1 mouse cellular context compared by ENCODE assay signal in genomic region chr7:51892224-51892965, GRCm38 (mm10).
A peak's percentile ranks its signal among the peaks of the same experiment; 100 is the strongest.
TF ChIP-seq lines count a peak whose summit lies in the region.

No protein-coding gene starts in this region.

TF ChIP-seq in CH12.LX, 34 proteins besides CTCF, POLR2A, EP300 and RAD21 (continued from another document):
- TF ChIP-seq BHLHE40 (IDR thresholded peaks at IDR 0.05; ENCODE audit: low read depth, low read length) (no peak), MAX (IDR thresholded peaks at IDR 0.05; ENCODE audit: low read length) (no peak), RCOR1 (conservative IDR thresholded peaks at IDR 0.05; ENCODE audit: low read depth, low read length) (no peak), CHD1 (IDR thresholded peaks at IDR 0.05; ENCODE audit: low read depth, low read length) (no peak), HCFC1 (IDR thresholded peaks at IDR 0.05; ENCODE audit: low read depth, low read length) (no peak), USF2 (conservative IDR thresholded peaks at IDR 0.05; ENCODE audit: low read depth, low read length) (no peak), JUN (IDR thresholded peaks at IDR 0.05; ENCODE audit: insufficient read depth, low read depth, low read length) (peak; percentile 82), E2F4 (IDR thresholded peaks at IDR 0.05; ENCODE audit: insufficient replicate concordance, low read depth, low read length) (no peak), MEF2A (IDR thresholded peaks at IDR 0.05; ENCODE audit: borderline replicate concordance, low read depth, low read length) (no peak), MAZ (IDR thresholded peaks at IDR 0.05; ENCODE audit: low read depth, low read length) (no peak), USF1 (IDR thresholded peaks at IDR 0.05; ENCODE audit: low read depth, low read length) (no peak), NRF1 (IDR thresholded peaks at IDR 0.05; ENCODE audit: low read depth, low read length) (no peak), KAT2A (IDR thresholded peaks at IDR 0.05; ENCODE audit: insufficient replicate concordance, low read length) (no peak), CHD2 (IDR thresholded peaks at IDR 0.05; ENCODE audit: low read length) (no peak), ZC3H11A (IDR thresholded peaks at IDR 0.05; ENCODE audit: low read depth, low read length) (no peak), MXI1 (IDR thresholded peaks at IDR 0.05; ENCODE audit: low read depth, low read length) (no peak), IRF4 (IDR thresholded peaks at IDR 0.05; ENCODE audit: low read depth, low read length) (peak; percentile 81), ETS1 (conservative IDR thresholded peaks at IDR 0.05; ENCODE audit: low read depth, low read length) (peak; percentile 47; the same call in 1 of the 2 replicates), GABPA (IDR thresholded peaks at IDR 0.05; ENCODE audit: insufficient replicate concordance, low read depth, low read length) (no peak), ZMIZ1 (IDR thresholded peaks at IDR 0.05; ENCODE audit: low read depth, low read length) (no peak), SMC3 (IDR thresholded peaks at IDR 0.05; ENCODE audit: low read depth, low read length) (no peak), NELFE (IDR thresholded peaks at IDR 0.05; ENCODE audit: low read depth, low read length) (no peak), ZNF384 (IDR thresholded peaks at IDR 0.05; ENCODE audit: low read depth, low read length) (no peak), JUND (conservative IDR thresholded peaks at IDR 0.05; ENCODE audit: low read depth, low read length) (peak; percentile 95)
TF ChIP-seq in CH12.LX: peak in this region for 6.
